Mouse (Mus musculus) intestine, postnatal 0 days (tissue): ENCODE measurements around the gene Grap2. TPM values are rescaled to one million over a fixed set of nuclear protein-coding genes. Genes with fewer than 3 reads are reported as not detected.

Source experiments
- ATAC-seq: fragments of 200-750 bp; cut with Nextera tagmentation; 2 replicates; pipeline ENCODE4 v1.8.0; 2017; ENCODE audit warnings: mild to moderate bottlenecking, moderate TSS enrichment, moderate library complexity
- H3K27ac ChIP-seq: fragments of 300-500 bp; sonication (generic); 2 replicates; pipeline ENCODE4 v1.5.1; 2014; ENCODE audit warnings: mild to moderate bottlenecking, low read depth, low read length, moderate library complexity
- H3K27me3 ChIP-seq: fragments of 300-500 bp; sonication (generic); replicated peaks from 2 replicates; pipeline ENCODE4 v1.6.1; 2014; ENCODE audit warnings: low read length, mixed read lengths; ENCODE audit not compliant: control insufficient read depth, insufficient read depth
- H3K36me3 ChIP-seq: fragments of 300-500 bp; sonication (generic); 2 replicates; pipeline ENCODE4 v1.6.1; 2014; ENCODE audit warnings: mild to moderate bottlenecking, moderate library complexity; ENCODE audit not compliant: control insufficient read depth, insufficient read depth
- H3K4me1 ChIP-seq: fragments of 300-500 bp; sonication (generic); replicated peaks from 2 replicates; pipeline ENCODE4 v1.6.1; 2014; ENCODE audit warnings: antibody characterized with exemption, low read length, mixed read lengths; ENCODE audit not compliant: control insufficient read depth, insufficient read depth
- H3K4me2 ChIP-seq: fragments of 300-500 bp; sonication (generic); replicated peaks from 2 replicates; pipeline ENCODE4 v1.6.1; 2014; ENCODE audit warnings: low read depth, mild to moderate bottlenecking, moderate library complexity
- H3K4me3 ChIP-seq: fragments of 300-500 bp; sonication (generic); 2 replicates; pipeline ENCODE4 v1.5.1; 2014; ENCODE audit warnings: low read depth, low read length
- H3K9ac ChIP-seq: fragments of 300-500 bp; sonication (generic); 2 replicates; pipeline ENCODE4 v1.6.1; 2014; ENCODE audit warnings: mild to moderate bottlenecking, low read depth, low read length
- H3K9me3 ChIP-seq: fragments of 300-500 bp; sonication (generic); 2 replicates; pipeline ENCODE4 v1.6.1; 2016; ENCODE audit warnings: mixed run types; ENCODE audit not compliant: control insufficient read depth
- CTCF ChIP-seq: sonication (generic); IDR thresholded peaks from 2 replicates; pipeline ENCODE4 v1.5.1; 2016; ENCODE audit warnings: low read depth, mild to moderate bottlenecking, control low read depth, antibody characterized with exemption, moderate library complexity
- WGBS: fragments of 180-500 bp; shearing (Covaris S2); extraction: QIAGEN DNeasy Blood & Tissue Kit; methylation state at CpG from one replicate; pipeline ENCODE4 v1.1.7; 2014; 5-methylcytosine and 5-hydroxymethylcytosine counted together
- polyA plus RNA-seq: library from polyadenylated mRNA; unstranded; fragments of >200 nt; fragmentation: Nextera tagmentation; extraction: Ambion mirVana; gene quantifications from 2 replicates; pipeline ENCODE4 v1.2.1, GENCODE M21; 2015

The Grap2 gene
- polyA plus RNA-seq, 1 experiment from 2014 or later: 0.27 TPM

- peak; percentile 71 for ATAC-seq
- WGBS: 6% methylated on average over 81 of the region's 85 CpGs
- Histone ChIP-seq H3K4me3 (peak within 1 kb of the TSS; percentile 54), H3K27me3 (no peaks in the 10 kb centered on the region), H3K36me3 (no peaks in the 10 kb centered on the region), H3K9me3 (no peaks in the 10 kb centered on the region), H3K4me1 (peaks cover 3% of the 10 kb centered on the region; the same call in 1 of the 2 replicates), H3K27ac (peak within 1 kb of the TSS; percentile 86), H3K4me2 (peak within 1 kb of the TSS; percentile 79), H3K9ac (peak within 1 kb of the TSS; percentile 69)
- TF ChIP-seq CTCF: no peak
Measured at GRCm38 (mm10) chr15:80671295-80672252, 99.2 kb downstream of the Grap2 start, which contains the start of gene Fam83f. Gene Fam83f (plus strand): TSS chr15:80671847.

GRCm38 (mm10) chr15:80672810-80673209, 100.4 kb downstream of the Grap2 start:
- H3K9ac ChIP-seq: no peak overlapping the region
- no peak for ATAC-seq
- H3K4me1 ChIP-seq: peaks cover 3% of the 10 kb centered on the region; the same call in 1 of the 2 replicates
- no peak for TF ChIP-seq CTCF
- WGBS: 55% methylated on average over 2 of the region's 2 CpGs
- peak overlapping the region; percentile 54 for H3K4me3 ChIP-seq
- no peaks in the 10 kb centered on the region for H3K36me3 ChIP-seq
- H3K27ac ChIP-seq: peak overlapping the region; percentile 86; the same call in 1 of the 2 replicates
- H3K9me3 ChIP-seq: no peaks in the 10 kb centered on the region
- no peaks in the 10 kb centered on the region for H3K27me3 ChIP-seq
- H3K4me2 ChIP-seq: peak overlapping the region; percentile 79

DNA sequence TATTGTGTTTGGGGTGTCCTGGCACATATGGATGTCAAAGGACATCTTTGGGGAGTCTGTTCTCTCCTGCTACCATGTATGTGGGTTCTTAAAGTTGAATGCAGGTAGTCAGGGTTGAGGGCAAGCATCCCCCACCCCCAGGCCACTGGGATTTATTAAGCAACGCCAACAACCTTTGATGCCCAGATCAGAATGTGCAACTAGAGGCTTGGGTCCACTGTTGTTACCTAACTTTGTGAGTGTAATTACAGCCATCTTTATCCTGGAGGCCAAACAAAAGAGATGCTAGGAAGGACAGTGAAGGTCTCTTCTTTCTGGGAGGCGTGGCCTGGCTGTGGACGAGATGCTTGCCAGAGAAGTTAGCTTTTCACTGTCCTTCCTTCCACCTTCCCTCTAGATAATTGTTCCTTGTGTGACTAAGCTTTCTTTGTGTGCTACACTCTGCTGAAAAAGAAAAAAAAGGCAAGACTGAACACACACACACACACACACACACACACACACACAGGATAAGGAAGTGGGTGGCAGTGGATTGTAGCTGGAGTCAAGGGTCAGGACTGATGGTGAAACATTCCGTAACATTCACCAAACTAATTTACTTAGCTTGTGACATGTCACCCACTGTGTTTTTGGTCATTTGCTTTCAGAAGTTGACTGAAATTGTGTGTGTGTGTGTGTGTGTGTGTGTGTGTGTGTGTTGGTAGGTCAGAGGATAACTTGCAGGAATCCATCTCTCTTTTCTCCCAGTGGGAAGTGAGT, 101.1 kb downstream of the Grap2 start:
- peaks cover 3% of the 10 kb centered on the region; the same call in 1 of the 2 replicates for H3K4me1 ChIP-seq
- H3K27me3 ChIP-seq: no peaks in the 10 kb centered on the region
- peak overlapping the region; percentile 54; the same call in 1 of the 2 replicates for H3K4me3 ChIP-seq
- H3K4me2 ChIP-seq: peak overlapping the region; percentile 79
- TF ChIP-seq CTCF: no peak
- no peak overlapping the region for H3K9ac ChIP-seq
- H3K9me3 ChIP-seq: no peaks in the 10 kb centered on the region
- H3K27ac ChIP-seq: peak overlapping the region; percentile 66
- 0 out of 2 replicates have a peak, but pooled peaks have one; percentile 19 for ATAC-seq
- WGBS: 55% methylated on average over 4 of the region's 4 CpGs
- no peaks in the 10 kb centered on the region for H3K36me3 ChIP-seq

- Histone ChIP-seq H3K27ac (peak overlapping the region; percentile 74), H3K36me3 (no peaks in the 10 kb centered on the region), H3K4me3 (no peak overlapping the region), H3K4me1 (peaks cover 12% of the 10 kb centered on the region), H3K9ac (0 out of 2 replicates have a peak overlapping the region, but pooled peaks have one; percentile 22), H3K9me3 (no peaks in the 10 kb centered on the region), H3K27me3 (no peaks in the 10 kb centered on the region), H3K4me2 (peak overlapping the region; percentile 79)
- WGBS: 40% methylated on average over 6 of the region's 6 CpGs
- peak; percentile 85 for ATAC-seq
- no peak for TF ChIP-seq CTCF
Measured at GRCm38 (mm10) chr15:80674700-80675099, 102.3 kb downstream of the Grap2 start.

GRCm38 (mm10) chr15:80679515-80680215, 107.3 kb downstream of the Grap2 start:
- no peak for TF ChIP-seq CTCF
- WGBS: 53% methylated on average over 8 of the region's 8 CpGs
- no peak for ATAC-seq
- H3K27ac ChIP-seq: 0 out of 2 replicates have a peak overlapping the region, but pooled peaks have one; percentile 41
- H3K4me3 ChIP-seq: no peak overlapping the region
- no peak overlapping the region for H3K4me2 ChIP-seq
- no peaks in the 10 kb centered on the region for H3K36me3 ChIP-seq
- H3K9me3 ChIP-seq: no peaks in the 10 kb centered on the region
- no peak overlapping the region for H3K9ac ChIP-seq
- H3K27me3 ChIP-seq: no peaks in the 10 kb centered on the region
- peaks cover 44% of the 10 kb centered on the region for H3K4me1 ChIP-seq
